Mouse (Mus musculus) neural tube, embryonic 11.5 days (tissue): ENCODE data around the gene Tmprss6. TPM values are rescaled to one million over a fixed set of nuclear protein-coding genes. Genes with fewer than 3 reads are reported as not detected.

Experiments
- ATAC-seq: fragments of 200-750 bp; cut with Nextera tagmentation; 2 replicates; pipeline ENCODE4 v1.8.0; 2017; ENCODE audit warnings: moderate number of reproducible peaks, mild to moderate bottlenecking, moderate TSS enrichment, moderate library complexity; ENCODE audit not compliant: insufficient read depth, low FRiP score, low TSS enrichment
- DNase-seq: peaks from one replicate; pipeline ENCODE4 v3.0.0-alpha.2; 2015; ENCODE audit warnings: low spot score
- H3K27ac ChIP-seq: fragments of 300-500 bp; sonication (generic); 2 replicates; pipeline ENCODE4 v1.5.1; 2014; ENCODE audit warnings: low read depth, mild to moderate bottlenecking, low read length
- H3K27me3 ChIP-seq: fragments of 300-500 bp; sonication (generic); 2 replicates; pipeline ENCODE4 v1.6.1; 2014; ENCODE audit warnings: mild to moderate bottlenecking, low read length, mixed read lengths; ENCODE audit not compliant: control insufficient read depth, insufficient read depth
- H3K36me3 ChIP-seq: fragments of 300-500 bp; sonication (generic); 2 replicates; pipeline ENCODE4 v1.6.1; 2014; ENCODE audit warnings: mild to moderate bottlenecking, low read length, moderate library complexity, mixed read lengths; ENCODE audit not compliant: control insufficient read depth, insufficient read depth
- H3K4me1 ChIP-seq: fragments of 300-500 bp; sonication (generic); 2 replicates; pipeline ENCODE4 v1.6.1; 2014; ENCODE audit warnings: low read length, mixed read lengths; ENCODE audit not compliant: control insufficient read depth, insufficient read depth
- H3K4me2 ChIP-seq: fragments of 300-500 bp; sonication (generic); 2 replicates; pipeline ENCODE4 v1.6.1; 2014; ENCODE audit warnings: low read depth, mild to moderate bottlenecking, moderate library complexity
- H3K4me3 ChIP-seq: fragments of 300-500 bp; sonication (generic); 2 replicates; pipeline ENCODE4 v1.5.1; 2014; ENCODE audit warnings: low read depth, low read length
- H3K9ac ChIP-seq: fragments of 300-500 bp; sonication (generic); 2 replicates; pipeline ENCODE4 v1.6.1; 2014; ENCODE audit warnings: mild to moderate bottlenecking, low read length
- H3K9me3 ChIP-seq: fragments of 300-500 bp; sonication (generic); 2 replicates; pipeline ENCODE4 v1.6.1; 2016; ENCODE audit warnings: low read length; ENCODE audit not compliant: control insufficient read depth
- WGBS: fragments of 180-500 bp; shearing (Covaris S2); extraction: QIAGEN DNeasy Blood & Tissue Kit; methylation state at CpG from one replicate; pipeline ENCODE4 v1.1.7; 2014; 5-methylcytosine and 5-hydroxymethylcytosine counted together
- polyA plus RNA-seq: library from polyadenylated mRNA; unstranded; fragments of >200 nt; fragmentation: Nextera tagmentation; extraction: Ambion mirVana; gene quantifications from 2 replicates; pipeline ENCODE4 v1.2.1, GENCODE M21; 2014

Tmprss6 gene
- polyA plus RNA-seq, 1 experiment from 2014 or later = not detected

- WGBS = 3% methylated on average over 3 of the region's 3 CpGs
- peak overlapping the region; percentile 90 for H3K4me3 ChIP-seq
- H3K27ac ChIP-seq = no peak overlapping the region
- DNase-seq (no peak), ATAC-seq (no peak; the same call in 1 of the 2 replicates)
- no peaks in the 10 kb centered on the region for H3K9me3 ChIP-seq
- H3K27me3 ChIP-seq = no peaks in the 10 kb centered on the region
- peak overlapping the region; percentile 82 for H3K9ac ChIP-seq
- no peaks in the 10 kb centered on the region for H3K36me3 ChIP-seq
- H3K4me1 ChIP-seq = peaks cover 8% of the 10 kb centered on the region; the same call in 1 of the 2 replicates
- H3K4me2 ChIP-seq = peak overlapping the region; percentile 84
Measured at GRCm38 (mm10) chr15:78429139-78429459, 39.3 kb downstream of the Tmprss6 start.

GRCm38 (mm10) chr15:78428391-78429138 lies 39.9 kb downstream of the Tmprss6 start, which contains the start of gene Kctd17:
Gene Kctd17, plus strand, starts transcription at chr15:78428564.
- peaks cover 6% of the 10 kb centered on the region; the same call in 1 of the 2 replicates for H3K4me1 ChIP-seq
- no peaks in the 10 kb centered on the region for H3K27me3 ChIP-seq
- 1% methylated on average over 52 of the region's 52 CpGs for WGBS
- peak within 1 kb of the TSS; percentile 90 for H3K4me3 ChIP-seq
- no peaks in the 10 kb centered on the region for H3K36me3 ChIP-seq
- H3K9ac ChIP-seq = peak within 1 kb of the TSS; percentile 82
- peak; percentile 86 for DNase-seq
- peak within 1 kb of the TSS; percentile 84 for H3K4me2 ChIP-seq
- H3K27ac ChIP-seq = 0 out of 2 replicates have a peak within 1 kb of the TSS, but pooled peaks have one; percentile 49
- peak; percentile 90 for ATAC-seq
- H3K9me3 ChIP-seq = no peaks in the 10 kb centered on the region

- ATAC-seq (no peak), DNase-seq (no peak)
- Histone ChIP-seq H3K27ac (no peak overlapping the region), H3K4me3 (no peak overlapping the region), H3K36me3 (no peaks in the 10 kb centered on the region), H3K9me3 (no peaks in the 10 kb centered on the region), H3K4me1 (peaks cover 6% of the 10 kb centered on the region; the same call in 1 of the 2 replicates), H3K9ac (no peak overlapping the region), H3K27me3 (no peaks in the 10 kb centered on the region), H3K4me2 (no peak overlapping the region)
- WGBS = 64% methylated on average over 4 of the region's 4 CpGs
Measured at GRCm38 (mm10) chr15:78425230-78425629, 43.2 kb downstream of the Tmprss6 start.

- Histone ChIP-seq H3K9me3 (no peaks in the 10 kb centered on the region), H3K4me1 (peaks cover 5% of the 10 kb centered on the region; the same call in 1 of the 2 replicates), H3K27ac (no peak overlapping the region), H3K36me3 (no peaks in the 10 kb centered on the region), H3K27me3 (no peaks in the 10 kb centered on the region), H3K4me3 (no peak overlapping the region), H3K4me2 (no peak overlapping the region), H3K9ac (no peak overlapping the region)
- DNase-seq = no peak
- no peak for ATAC-seq
- WGBS = 25% methylated on average over 11 of the region's 11 CpGs
Measured at GRCm38 (mm10) chr15:78424507-78424906, 43.9 kb downstream of the Tmprss6 start.

GRCm38 (mm10) chr15:78422046-78422956 lies 46.1 kb downstream of the Tmprss6 start:
- ATAC-seq (peak; percentile 31; the same call in 1 of the 2 replicates), DNase-seq (peak; percentile 83)
- 19% methylated on average over 16 of the region's 16 CpGs for WGBS
- Histone ChIP-seq H3K27ac (no peak overlapping the region), H3K4me3 (no peak overlapping the region), H3K9ac (no peak overlapping the region), H3K36me3 (no peaks in the 10 kb centered on the region), H3K27me3 (no peaks in the 10 kb centered on the region), H3K4me2 (no peak overlapping the region), H3K4me1 (no peaks in the 10 kb centered on the region), H3K9me3 (no peaks in the 10 kb centered on the region)

GRCm38 (mm10) chr15:78420395-78420794 lies 48.0 kb downstream of the Tmprss6 start:
- WGBS = 88% methylated on average over 13 of the region's 13 CpGs
- Histone ChIP-seq H3K27me3 (no peaks in the 10 kb centered on the region), H3K4me1 (no peaks in the 10 kb centered on the region), H3K36me3 (no peaks in the 10 kb centered on the region), H3K4me2 (no peak overlapping the region), H3K27ac (no peak overlapping the region), H3K9me3 (no peaks in the 10 kb centered on the region), H3K9ac (no peak overlapping the region), H3K4me3 (no peak overlapping the region)
- ATAC-seq (no peak), DNase-seq (no peak)

- 34% methylated on average over 4 of the region's 4 CpGs for WGBS
- DNase-seq (no peak), ATAC-seq (no peak)
- Histone ChIP-seq H3K4me3 (no peak overlapping the region), H3K9me3 (no peaks in the 10 kb centered on the region), H3K4me1 (no peaks in the 10 kb centered on the region), H3K27ac (no peak overlapping the region), H3K4me2 (no peak overlapping the region), H3K9ac (no peak overlapping the region), H3K36me3 (no peaks in the 10 kb centered on the region), H3K27me3 (0 out of 2 replicates have a peak, but pooled peaks cover under 1% of the 10 kb centered on the region)
Measured at GRCm38 (mm10) chr15:78416937-78417336, 51.5 kb downstream of the Tmprss6 start.

- ATAC-seq = no peak
- 90% methylated on average over 8 of the region's 8 CpGs for WGBS
- H3K9me3 ChIP-seq = no peaks in the 10 kb centered on the region
- peaks cover 22% of the 10 kb centered on the region for H3K27me3 ChIP-seq
- H3K27ac ChIP-seq = no peak overlapping the region
- H3K4me2 ChIP-seq = no peak overlapping the region
- H3K4me3 ChIP-seq = no peak overlapping the region
- no peak overlapping the region for H3K9ac ChIP-seq
- DNase-seq = no peak
- no peaks in the 10 kb centered on the region for H3K36me3 ChIP-seq
- peaks cover 7% of the 10 kb centered on the region for H3K4me1 ChIP-seq
Measured at GRCm38 (mm10) chr15:78414157-78414556, 54.3 kb downstream of the Tmprss6 start.
